In genomic region chr11:113296162-113296561, GRCm38 (mm10) we compare ENCODE assay signal across 9 mouse cellular contexts.
DNase-seq lines count a peak whose midpoint lies in the region; ATAC-seq and TF ChIP-seq lines count a peak whose summit lies in the region.
"Had no signal": no experiment of that assay in that cellular context is flagged by ENCODE, and none has a peak within 500 bp of the region (broad histone marks: within the 10 kb centered on the region; RNA-seq: fewer than 3 reads in every experiment).

No protein-coding gene starts in this region.

- WGBS in midbrain, embryonic 10.5 days, result 34% methylated on average over 7 of the region's 7 CpGs
- WGBS in midbrain, embryonic 16.5 days, result 23% methylated on average over 7 of the region's 7 CpGs
- 33% methylated on average over 7 of the region's 7 CpGs for WGBS in embryonic facial prominence, embryonic 10.5 days
- WGBS in hindbrain, embryonic 14.5 days, result 31% methylated on average over 7 of the region's 7 CpGs
- 40% methylated on average over 7 of the region's 7 CpGs for WGBS in liver, embryonic 14.5 days (ENCODE audit: insufficient replicate concordance)

- H3K9ac ChIP-seq in midbrain, embryonic 16.5 days (ENCODE audit: low read depth, low read length), result no peak overlapping the region
- H3K9ac ChIP-seq in hindbrain, embryonic 14.5 days, result no peak overlapping the region
- no peak overlapping the region for H3K9ac ChIP-seq in liver, embryonic 14.5 days (replicated peaks)
- H3K9ac ChIP-seq: heart, embryonic 13.5 days had no signal

- H3K9me3 ChIP-seq in midbrain, embryonic 10.5 days (replicated peaks), result no peaks in the 10 kb centered on the region
- H3K9me3 ChIP-seq in midbrain, embryonic 16.5 days (replicated peaks; ENCODE audit: control insufficient read depth, low read length, poor library complexity, severe bottlenecking), result no peaks in the 10 kb centered on the region
- H3K9me3 ChIP-seq in embryonic facial prominence, embryonic 10.5 days, result no peaks in the 10 kb centered on the region
- H3K9me3 ChIP-seq in hindbrain, embryonic 14.5 days (ENCODE audit: control insufficient read depth, low read length), result no peaks in the 10 kb centered on the region
- H3K9me3 ChIP-seq in liver, embryonic 14.5 days (ENCODE audit: control insufficient read depth, low read length), result no peaks in the 10 kb centered on the region
- H3K9me3 ChIP-seq: heart, embryonic 13.5 days had no signal

- H3K4me2 ChIP-seq in midbrain, embryonic 16.5 days (ENCODE audit: low read length), result no peak overlapping the region
- no peak overlapping the region for H3K4me2 ChIP-seq in hindbrain, embryonic 14.5 days (replicated peaks)
- H3K4me2 ChIP-seq in liver, embryonic 14.5 days (ENCODE audit: low read depth), result no peak overlapping the region
- H3K4me2 ChIP-seq: heart, embryonic 13.5 days had no signal

- peak; percentile 75 for TF ChIP-seq CTCF in liver, embryonic 14.5 days (IDR thresholded peaks at IDR 0.05; ENCODE audit: low read depth)

- no peak for ATAC-seq in midbrain, embryonic 16.5 days
- ATAC-seq in hindbrain, embryonic 14.5 days (ENCODE audit: low FRiP score), result no peak
- ATAC-seq in liver, embryonic 14.5 days (ENCODE audit: insufficient read depth), result no peak
- no peak for ATAC-seq in activated CD4-positive, CD25-positive, alpha-beta regulatory T cell, adult 4 months

- H3K27me3 ChIP-seq in midbrain, embryonic 10.5 days (ENCODE audit: low read depth, poor library complexity, severe bottlenecking), result peaks cover 28% of the 10 kb centered on the region
- no peaks in the 10 kb centered on the region for H3K27me3 ChIP-seq in midbrain, embryonic 16.5 days (ENCODE audit: control insufficient read depth, insufficient read depth, low read depth, low read length)
- peaks cover 9% of the 10 kb centered on the region; the same call in 1 of the 2 replicates for H3K27me3 ChIP-seq in embryonic facial prominence, embryonic 10.5 days (replicated peaks; ENCODE audit: low read depth, poor library complexity, severe bottlenecking)
- no peaks in the 10 kb centered on the region for H3K27me3 ChIP-seq in hindbrain, embryonic 14.5 days (ENCODE audit: control insufficient read depth, insufficient read depth, low read length)
- no peaks in the 10 kb centered on the region for H3K27me3 ChIP-seq in liver, embryonic 14.5 days (ENCODE audit: control insufficient read depth, insufficient read depth, low read length)

- peak; percentile 77 for DNase-seq in midbrain, embryonic 10.5 days (ENCODE audit: low spot score)
- peak; percentile 90 for DNase-seq in adrenal gland, postnatal 10 days
- peak; percentile 82 for DNase-seq in embryonic facial prominence, embryonic 10.5 days (ENCODE audit: low spot score)
- peak; percentile 89 for DNase-seq in hindbrain, embryonic 14.5 days (ENCODE audit: low spot score)
- no peak for DNase-seq in liver, embryonic 14.5 days (ENCODE audit: low read depth in 3 of 3, low spot score in 3 of 3)
- DNase-seq in right cerebral cortex, adult 2 months (ENCODE audit: low spot score in 2 of 2), result peak; percentile 78 to 89

- H3K4me1 ChIP-seq in midbrain, embryonic 10.5 days, result peaks cover 35% of the 10 kb centered on the region
- peaks cover 7% of the 10 kb centered on the region; the same call in 1 of the 2 replicates for H3K4me1 ChIP-seq in midbrain, embryonic 16.5 days (ENCODE audit: control insufficient read depth, insufficient read depth, low read length)
- H3K4me1 ChIP-seq in embryonic facial prominence, embryonic 10.5 days, result peaks cover 69% of the 10 kb centered on the region
- H3K4me1 ChIP-seq in hindbrain, embryonic 14.5 days (replicated peaks; ENCODE audit: control insufficient read depth, insufficient read depth, low read length), result peaks cover 21% of the 10 kb centered on the region
- H3K4me1 ChIP-seq in liver, embryonic 14.5 days (replicated peaks; ENCODE audit: control insufficient read depth in 2 of 2, insufficient read depth in 2 of 2, low read length in 1 of 2), result no peaks in the 10 kb centered on the region

- 0 out of 2 replicates have a peak overlapping the region, but pooled peaks have one; percentile 17 for H3K27ac ChIP-seq in midbrain, embryonic 10.5 days (replicated peaks)
- no peak overlapping the region for H3K27ac ChIP-seq in midbrain, embryonic 16.5 days (ENCODE audit: low read length)
- peak overlapping the region; percentile 73 for H3K27ac ChIP-seq in embryonic facial prominence, embryonic 10.5 days (replicated peaks)
- H3K27ac ChIP-seq in hindbrain, embryonic 14.5 days, result no peak overlapping the region
- H3K27ac ChIP-seq in liver, embryonic 14.5 days, result no peak overlapping the region
- H3K27ac ChIP-seq: heart, embryonic 13.5 days had no signal

- H3K36me3 ChIP-seq in midbrain, embryonic 10.5 days, result no peaks in the 10 kb centered on the region
- H3K36me3 ChIP-seq in midbrain, embryonic 16.5 days (ENCODE audit: control insufficient read depth, insufficient read depth, low read length), result no peaks in the 10 kb centered on the region
- no peaks in the 10 kb centered on the region for H3K36me3 ChIP-seq in embryonic facial prominence, embryonic 10.5 days (replicated peaks)
- H3K36me3 ChIP-seq in hindbrain, embryonic 14.5 days (replicated peaks; ENCODE audit: control insufficient read depth, insufficient read depth), result no peaks in the 10 kb centered on the region
- H3K36me3 ChIP-seq in liver, embryonic 14.5 days (replicated peaks; ENCODE audit: control insufficient read depth, insufficient read depth, low read depth), result no peaks in the 10 kb centered on the region
- H3K36me3 ChIP-seq: heart, embryonic 13.5 days had no signal

- H3K4me3 ChIP-seq in midbrain, embryonic 10.5 days, result no peak overlapping the region
- no peak overlapping the region for H3K4me3 ChIP-seq in midbrain, embryonic 16.5 days (ENCODE audit: low read depth, low read length)
- H3K4me3 ChIP-seq in embryonic facial prominence, embryonic 10.5 days, result no peak overlapping the region
- no peak overlapping the region for H3K4me3 ChIP-seq in hindbrain, embryonic 14.5 days (replicated peaks; ENCODE audit: low read length)
- H3K4me3 ChIP-seq in liver, embryonic 14.5 days (ENCODE audit: insufficient read depth in 1 of 2, low read depth in 2 of 2, low read length in 2 of 2), result no peak overlapping the region
- H3K4me3 ChIP-seq: heart, embryonic 13.5 days had no signal

- no peak for TF ChIP-seq EP300 in liver, embryonic 14.5 days (IDR thresholded peaks at IDR 0.05; ENCODE audit: low read depth)

Comparison
In these comparisons a context has a peak if more than half of its experiments do, and no peak if none do; other contexts are left out.
1. H3K27ac ChIP-seq: peak in midbrain, embryonic 10.5 days (single experiment) and embryonic facial prominence, embryonic 10.5 days (single experiment); none in midbrain, embryonic 16.5 days (single experiment), hindbrain, embryonic 14.5 days (single experiment) and liver, embryonic 14.5 days (single experiment).
2. DNase-seq: peak in midbrain, embryonic 10.5 days (single experiment), adrenal gland, postnatal 10 days (single experiment), embryonic facial prominence, embryonic 10.5 days (single experiment), hindbrain, embryonic 14.5 days (single experiment) and right cerebral cortex, adult 2 months (2 of 2); none in liver, embryonic 14.5 days (0 of 3).